Mouse (Mus musculus): Measurements from ENCODE around the gene Gm20441. TPM values are rescaled to one million over a fixed set of nuclear protein-coding genes. Genes with fewer than 3 reads are reported as not detected.
"Not testable (repeated sequence)": the region's sequence is repeated elsewhere in the genome, so short reads cannot be mapped to it uniquely, and the experiment has no call there.

Gene Gm20441
- total RNA-seq, 2 experiments from 2014 or later = not detected

GRCm38 (mm10) chr10:75788277-75788676, 7.5 kb upstream of the Gm20441 start:
- peak in 1 of 2 experiments; percentile 30 for DNase-seq (ENCODE audit: low spot score in 2 of 2)
- intact Hi-C loops (cut with DNase I) = no loop called here

GRCm38 (mm10) chr10:75785442-75785841, 4.7 kb upstream of the Gm20441 start:
- intact Hi-C loops (cut with DNase I) = no loop called here
- DNase-seq (ENCODE audit: low spot score in 2 of 2) = no peak

GRCm38 (mm10) chr10:75779206-75780174, 1.3 kb downstream of the Gm20441 start:
- DNase-seq (ENCODE audit: low spot score in 2 of 2) = no peak
- intact Hi-C loops (cut with DNase I) = no loop called here

GRCm38 (mm10) chr10:75777885-75778284, 2.9 kb downstream of the Gm20441 start:
- intact Hi-C loops (cut with DNase I) = no loop called here
- DNase-seq (ENCODE audit: low spot score in 2 of 2) = no peak

- DNase-seq (ENCODE audit: low spot score in 2 of 2) = no peak
- intact Hi-C loops (cut with DNase I) = no loop called here
Observed at GRCm38 (mm10) chr10:75776562-75776961, 4.2 kb downstream of the Gm20441 start.

- intact Hi-C loops (cut with DNase I) = loop anchor here (5.0 kb wide), 1 partner anchor 63 kb away; the partner anchor contains the start of gene Gstt2
- no peak for DNase-seq (ENCODE audit: low spot score in 2 of 2)
Observed at GRCm38 (mm10) chr10:75774587-75774986, 6.2 kb downstream of the Gm20441 start.

GRCm38 (mm10) chr10:75774102-75774501, 6.7 kb downstream of the Gm20441 start:
- intact Hi-C loops (cut with DNase I) = loop anchor here (5.0 kb wide), 1 partner anchor 63 kb away; the partner anchor contains the start of gene Gstt2
- no peak for DNase-seq (ENCODE audit: low spot score in 2 of 2)

GRCm38 (mm10) chr10:75772795-75773664, 7.7 kb downstream of the Gm20441 start, which contains the start of gene Ddt:
TSS of gene Ddt (minus strand) at chr10:75773414.
- peak; percentile 87 to 90 for DNase-seq (ENCODE audit: low spot score in 2 of 2)
- intact Hi-C loops (cut with DNase I) = loop anchor here (5.0 kb wide), 1 partner anchor 64 kb away; the partner anchor contains the start of gene Gstt2

- DNase-seq (ENCODE audit: low spot score in 2 of 2); intact Hi-C loops (cut with DNase I): not testable (repeated sequence)
Observed at GRCm38 (mm10) chr10:75767756-75768155, 13.0 kb downstream of the Gm20441 start.

- DNase-seq (ENCODE audit: low spot score in 2 of 2) = no peak
- intact Hi-C loops (cut with DNase I) = no loop called here
Observed at GRCm38 (mm10) chr10:75766856-75767255, 13.9 kb downstream of the Gm20441 start.

GRCm38 (mm10) chr10:75764519-75765473, 16.0 kb downstream of the Gm20441 start:
- intact Hi-C loops (cut with DNase I) = loop anchor here (2.0 kb wide), 1 partner anchor 88 kb away; no protein-coding TSS in a partner anchor
- peak; percentile 65 to 66 for DNase-seq (ENCODE audit: low spot score in 2 of 2)

GRCm38 (mm10) chr10:75763682-75764518, 16.9 kb downstream of the Gm20441 start, which contains the start of gene Cabin1:
TSS of gene Cabin1 (minus strand) at chr10:75764341.
- intact Hi-C loops (cut with DNase I) = loop anchor here (2.0 kb wide), 1 partner anchor 89 kb away; no protein-coding TSS in a partner anchor
- peak; percentile 99 for DNase-seq (ENCODE audit: low spot score in 2 of 2)

- intact Hi-C loops (cut with DNase I) = no loop called here
- DNase-seq (ENCODE audit: low spot score in 2 of 2) = no peak
Observed at GRCm38 (mm10) chr10:75762413-75762812, 18.3 kb downstream of the Gm20441 start.

- no peak for DNase-seq (ENCODE audit: low spot score in 2 of 2)
- intact Hi-C loops (cut with DNase I) = no loop called here
Observed at GRCm38 (mm10) chr10:75760311-75760710, 20.4 kb downstream of the Gm20441 start.

GRCm38 (mm10) chr10:75756719-75757118, 24.0 kb downstream of the Gm20441 start:
- DNase-seq (ENCODE audit: low spot score in 2 of 2) = no peak
- intact Hi-C loops (cut with DNase I) = no loop called here

GRCm38 (mm10) chr10:75744017-75744416, 36.7 kb downstream of the Gm20441 start:
- intact Hi-C loops (cut with DNase I) = loop anchor here (1.0 to 5.0 kb wide), 2 partner anchors 109 to 208 kb away; partner anchors contain the start of gene Gm5134
- DNase-seq (ENCODE audit: low spot score in 2 of 2) = peak; percentile 89 to 94

GRCm38 (mm10) chr10:75743369-75743768, 37.4 kb downstream of the Gm20441 start:
- DNase-seq (ENCODE audit: low spot score in 2 of 2) = peak; percentile 73 to 85
- intact Hi-C loops (cut with DNase I) = loop anchor here (5.0 kb wide), 1 partner anchor 209 kb away; the partner anchor contains the start of gene Gm5134
